Mouse (Mus musculus) embryonic facial prominence, embryonic 11.5 days (tissue): ENCODE measurements at regions not wholly inside any gene's neighbourhood (a gene's known extent, or its start where the extent isn't known, plus 50 kb on each side); places are given as distances from the start of the nearest gene placed in this dataset.

ENCODE experiments used
- ATAC-seq: fragments of 200-750 bp; cut with Nextera tagmentation; replicated peaks from 2 replicates; pipeline ENCODE4 v1.8.0; 2017; ENCODE audit warnings: low read depth; ENCODE audit not compliant: insufficient number of reproducible peaks, low FRiP score, low TSS enrichment
- DNase-seq: peaks from one replicate; pipeline ENCODE4 v3.0.0-alpha.2; 2015; ENCODE audit warnings: low spot score
- H3K27ac ChIP-seq: fragments of 300-500 bp; sonication (generic); replicated peaks from 2 replicates; pipeline ENCODE4 v1.5.1; 2014; ENCODE audit warnings: mild to moderate bottlenecking, low read depth, low read length, control low read depth
- H3K27me3 ChIP-seq: fragments of 300-500 bp; sonication (generic); 2 replicates; pipeline ENCODE4 v1.6.1; 2014; ENCODE audit warnings: mild to moderate bottlenecking, low read length, moderate library complexity, mixed read lengths; ENCODE audit not compliant: control insufficient read depth, insufficient read depth
- H3K36me3 ChIP-seq: fragments of 300-500 bp; sonication (generic); replicated peaks from 2 replicates; pipeline ENCODE4 v1.6.1; 2014; ENCODE audit warnings: low read depth, mild to moderate bottlenecking, low read length, moderate library complexity, mixed read lengths; ENCODE audit not compliant: control insufficient read depth, insufficient read depth
- H3K4me1 ChIP-seq: fragments of 300-500 bp; sonication (generic); 2 replicates; pipeline ENCODE4 v1.6.1; 2014; ENCODE audit warnings: low read length, mixed read lengths; ENCODE audit not compliant: control insufficient read depth, insufficient read depth
- H3K4me2 ChIP-seq: fragments of 300-500 bp; sonication (generic); 2 replicates; pipeline ENCODE4 v1.6.1; 2014; ENCODE audit warnings: low read depth, mild to moderate bottlenecking, control low read depth, low read length, moderate library complexity
- H3K4me3 ChIP-seq: fragments of 300-500 bp; sonication (generic); 2 replicates; pipeline ENCODE4 v1.5.1; 2014; ENCODE audit warnings: low read depth, low read length, control low read depth
- H3K9ac ChIP-seq: fragments of 300-500 bp; sonication (generic); replicated peaks from 2 replicates; pipeline ENCODE4 v1.6.1; 2014; ENCODE audit warnings: mild to moderate bottlenecking, control low read depth, low read length
- H3K9me3 ChIP-seq: fragments of 300-500 bp; sonication (generic); replicated peaks from 2 replicates; pipeline ENCODE4 v1.6.1; 2016; ENCODE audit warnings: mild to moderate bottlenecking, low read length, inconsistent platforms, mixed read lengths; ENCODE audit not compliant: control insufficient read depth
- whole genome bisulfite sequencing: fragments of 180-500 bp; shearing (Covaris S2); extraction: QIAGEN DNeasy Blood & Tissue Kit; methylation state at CpG from one replicate; pipeline ENCODE4 v1.1.7; 2014; 5-methylcytosine and 5-hydroxymethylcytosine counted together

DNA sequence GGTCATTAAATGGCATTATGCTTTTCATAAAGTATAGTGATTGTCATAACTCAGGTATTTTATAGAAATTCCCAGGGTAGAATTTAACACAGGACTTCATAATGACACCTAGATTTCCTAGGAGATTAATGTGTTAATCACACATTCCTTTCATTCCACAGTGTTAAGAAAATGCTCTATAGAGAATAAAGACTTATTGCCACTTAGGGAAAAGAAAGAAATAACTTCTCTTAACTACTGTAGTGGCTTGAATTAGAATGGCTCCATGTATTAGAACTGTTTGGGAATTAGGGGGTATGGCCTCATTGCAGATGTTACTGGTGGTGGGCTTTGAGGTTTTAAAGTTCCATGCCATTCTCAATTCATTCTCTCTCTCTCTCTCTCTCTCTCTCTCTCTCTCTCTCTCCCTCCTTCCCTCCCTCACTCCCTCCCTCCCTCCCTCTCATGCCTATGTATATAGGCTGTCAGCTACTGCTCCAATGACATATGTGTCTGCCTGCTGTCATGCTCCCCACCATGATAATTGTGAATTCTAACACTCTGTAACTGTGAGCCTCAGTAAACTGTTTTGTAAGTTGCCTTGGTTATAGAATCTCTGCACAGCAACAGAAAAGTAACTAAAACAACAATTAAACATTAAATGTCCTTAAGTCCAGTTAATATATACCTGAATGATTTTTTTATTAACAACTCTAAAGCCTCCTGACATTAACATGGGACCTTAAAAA, 425.1 kb upstream of the Depdc1a start:
- no peaks in the 10 kb centered on the region for H3K4me1 ChIP-seq
- no peak overlapping the region for H3K9ac ChIP-seq
- H3K27me3 ChIP-seq, result no peaks in the 10 kb centered on the region
- H3K4me3 ChIP-seq, result no peak overlapping the region
- no peaks in the 10 kb centered on the region for H3K9me3 ChIP-seq
- DNase-seq, result no peak
- ATAC-seq, result no peak
- no peak overlapping the region for H3K4me2 ChIP-seq
- no peak overlapping the region for H3K27ac ChIP-seq
- no peaks in the 10 kb centered on the region for H3K36me3 ChIP-seq

DNA sequence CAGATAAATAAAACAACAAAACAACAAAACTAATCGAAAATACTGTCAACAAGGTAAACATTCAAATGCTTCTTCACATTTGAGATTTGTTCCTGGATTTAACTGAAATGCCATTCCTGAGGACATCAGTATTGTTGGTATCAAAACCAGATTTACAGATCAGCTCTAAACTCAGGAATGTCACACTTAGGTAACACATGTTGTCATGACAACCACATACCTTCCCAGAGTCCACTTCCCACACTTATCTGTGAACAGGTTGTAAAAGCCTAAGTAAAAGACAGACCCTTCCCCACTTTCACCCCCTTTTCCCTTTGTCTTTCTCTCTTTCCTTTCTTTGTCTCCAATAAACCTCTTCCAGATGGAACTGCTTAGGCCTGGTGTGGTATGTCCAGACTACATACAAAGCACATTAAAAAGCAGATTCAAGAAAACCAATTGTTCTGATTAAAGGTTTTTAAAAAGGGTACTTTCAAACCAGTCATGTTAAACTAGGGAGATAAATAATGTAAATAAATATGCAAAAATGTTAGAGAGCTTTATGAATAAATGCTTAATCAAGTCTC, 438.2 kb upstream of the Depdc1a start:
- no peaks in the 10 kb centered on the region for H3K27me3 ChIP-seq
- no peak overlapping the region for H3K4me3 ChIP-seq
- 55% methylated on average over 1 of the region's 1 CpGs for WGBS
- DNase-seq (peak; percentile 14), ATAC-seq (no peak)
- H3K4me1 ChIP-seq, result no peaks in the 10 kb centered on the region
- no peaks in the 10 kb centered on the region for H3K36me3 ChIP-seq
- no peaks in the 10 kb centered on the region for H3K9me3 ChIP-seq
- no peak overlapping the region for H3K9ac ChIP-seq
- no peak overlapping the region for H3K4me2 ChIP-seq
- H3K27ac ChIP-seq, result no peak overlapping the region

- Histone ChIP-seq H3K36me3 (no peaks in the 10 kb centered on the region), H3K9ac (no peak overlapping the region), H3K27me3 (no peaks in the 10 kb centered on the region), H3K9me3 (no peaks in the 10 kb centered on the region), H3K4me3 (no peak overlapping the region), H3K27ac (no peak overlapping the region), H3K4me2 (no peak overlapping the region), H3K4me1 (no peaks in the 10 kb centered on the region)
- no peak for DNase-seq
- 63% methylated on average over 4 of the region's 4 CpGs for WGBS
- no peak for ATAC-seq
Observed at GRCm38 (mm10) chr3:159034806-159035205, 460.4 kb upstream of the Depdc1a start.

DNA sequence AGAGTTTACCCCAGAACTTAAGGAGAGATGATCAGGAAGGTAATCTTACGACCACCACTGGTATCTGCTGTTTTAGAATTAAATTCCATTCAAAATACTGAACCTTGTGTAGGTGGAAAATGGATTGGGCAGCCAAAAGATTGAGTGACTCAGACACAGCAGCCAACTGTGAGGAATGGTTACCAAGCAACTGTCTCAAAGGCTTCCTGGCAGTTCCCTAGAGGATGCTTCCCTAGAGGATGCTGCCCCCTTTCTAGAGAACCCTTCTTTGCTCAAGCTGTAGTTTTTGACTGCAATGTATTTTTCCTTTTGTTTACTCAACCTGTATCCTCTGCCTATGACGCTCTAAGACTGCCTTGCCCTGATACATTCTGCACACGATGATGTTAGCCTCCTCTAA, 463.7 kb upstream of the Depdc1a start:
- Histone ChIP-seq H3K27ac (no peak overlapping the region), H3K9ac (no peak overlapping the region), H3K4me3 (no peak overlapping the region), H3K36me3 (no peaks in the 10 kb centered on the region), H3K9me3 (no peaks in the 10 kb centered on the region), H3K4me1 (no peaks in the 10 kb centered on the region), H3K4me2 (no peak overlapping the region), H3K27me3 (no peaks in the 10 kb centered on the region)
- DNase-seq, result no peak
- 81% methylated on average over 3 of the region's 3 CpGs for WGBS
- ATAC-seq, result no peak

- Histone ChIP-seq H3K9me3 (no peaks in the 10 kb centered on the region), H3K36me3 (no peaks in the 10 kb centered on the region), H3K4me3 (no peak overlapping the region), H3K27me3 (no peaks in the 10 kb centered on the region), H3K27ac (no peak overlapping the region), H3K4me2 (no peak overlapping the region), H3K4me1 (no peaks in the 10 kb centered on the region), H3K9ac (no peak overlapping the region)
- no peak for DNase-seq
- 87% methylated on average over 3 of the region's 3 CpGs for WGBS
- ATAC-seq, result no peak
Observed at GRCm38 (mm10) chr3:159030675-159031074, 464.6 kb upstream of the Depdc1a start.

GRCm38 (mm10) chr3:159029951-159030350, 465.3 kb upstream of the Depdc1a start:
- Histone ChIP-seq H3K9me3 (no peaks in the 10 kb centered on the region), H3K36me3 (no peaks in the 10 kb centered on the region), H3K4me1 (no peaks in the 10 kb centered on the region), H3K4me2 (no peak overlapping the region), H3K27ac (no peak overlapping the region), H3K27me3 (no peaks in the 10 kb centered on the region), H3K9ac (no peak overlapping the region), H3K4me3 (no peak overlapping the region)
- 91% methylated on average over 2 of the region's 2 CpGs for WGBS
- DNase-seq (no peak), ATAC-seq (no peak)

- Histone ChIP-seq H3K36me3 (no peaks in the 10 kb centered on the region), H3K27ac (no peak overlapping the region), H3K4me1 (no peaks in the 10 kb centered on the region), H3K4me3 (no peak overlapping the region), H3K9ac (no peak overlapping the region), H3K4me2 (no peak overlapping the region), H3K9me3 (no peaks in the 10 kb centered on the region), H3K27me3 (no peaks in the 10 kb centered on the region)
- DNase-seq, result no peak
- ATAC-seq, result no peak
Observed at GRCm38 (mm10) chr3:159020447-159020846, 458.4 kb upstream of the Lrrc7 start.

DNA sequence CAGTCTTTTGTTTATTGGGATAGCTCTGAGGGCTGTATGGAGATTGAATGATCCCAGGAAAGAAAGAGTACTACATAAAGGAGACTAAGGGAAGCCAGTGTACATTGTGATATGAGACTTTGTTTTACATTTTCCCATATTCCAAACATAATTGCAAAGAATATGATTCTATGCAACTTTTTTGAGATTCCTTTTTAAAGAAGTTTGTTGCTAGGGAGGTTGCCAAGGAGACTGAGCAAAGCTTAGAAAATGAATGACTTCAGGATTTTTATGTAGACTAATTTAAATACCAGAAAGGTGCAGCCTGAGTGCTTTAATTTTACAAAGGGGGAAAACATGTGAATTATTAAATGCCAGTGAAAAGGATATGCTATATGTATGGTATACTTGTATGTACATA, 455.2 kb upstream of the Lrrc7 start:
- Histone ChIP-seq H3K4me2 (no peak overlapping the region), H3K4me1 (no peaks in the 10 kb centered on the region), H3K9ac (no peak overlapping the region), H3K27ac (no peak overlapping the region), H3K27me3 (no peaks in the 10 kb centered on the region), H3K9me3 (no peaks in the 10 kb centered on the region), H3K4me3 (no peak overlapping the region), H3K36me3 (no peaks in the 10 kb centered on the region)
- ATAC-seq, result no peak
- DNase-seq, result no peak
